Mouse (Mus musculus): ENCODE results near the gene Hgfac.

Hgfac gene

GRCm38 (mm10) chr5:35041268-35041829 is at the start of gene Hgfac:
Hgfac (plus strand) TSS chr5:35041509.
- TF ChIP-seq GATA4 (IDR thresholded peaks at IDR 0.05; ENCODE audit: insufficient replicate concordance, low read length), result peak; percentile 53; the same call in 1 of the 2 replicates

GRCm38 (mm10) chr5:34998754-34999153 is 42.6 kb upstream of the Hgfac start:
- TF ChIP-seq GATA4 (IDR thresholded peaks at IDR 0.05; ENCODE audit: insufficient replicate concordance, low read length), result no peak

GRCm38 (mm10) chr5:34999281-34999680 is 42.0 kb upstream of the Hgfac start:
- no peak for TF ChIP-seq GATA4 (IDR thresholded peaks at IDR 0.05; ENCODE audit: insufficient replicate concordance, low read length)

- no peak for TF ChIP-seq GATA4 (IDR thresholded peaks at IDR 0.05; ENCODE audit: insufficient replicate concordance, low read length)
Measured at GRCm38 (mm10) chr5:35000323-35000722, 41.0 kb upstream of the Hgfac start.

- TF ChIP-seq GATA4 (IDR thresholded peaks at IDR 0.05; ENCODE audit: insufficient replicate concordance, low read length), result no peak
Measured at GRCm38 (mm10) chr5:35001144-35001543, 40.2 kb upstream of the Hgfac start.

- no peak for TF ChIP-seq GATA4 (IDR thresholded peaks at IDR 0.05; ENCODE audit: insufficient replicate concordance, low read length)
Measured at GRCm38 (mm10) chr5:35003611-35004162, 37.6 kb upstream of the Hgfac start.

- TF ChIP-seq GATA4 (IDR thresholded peaks at IDR 0.05; ENCODE audit: insufficient replicate concordance, low read length), result no peak
Measured at GRCm38 (mm10) chr5:35004769-35005168, 36.5 kb upstream of the Hgfac start.

GRCm38 (mm10) chr5:35005659-35006058 is 35.6 kb upstream of the Hgfac start:
- TF ChIP-seq GATA4 (IDR thresholded peaks at IDR 0.05; ENCODE audit: insufficient replicate concordance, low read length), result no peak

- TF ChIP-seq GATA4 (IDR thresholded peaks at IDR 0.05; ENCODE audit: insufficient replicate concordance, low read length), result no peak
Measured at GRCm38 (mm10) chr5:35006599-35006998, 34.7 kb upstream of the Hgfac start.

GRCm38 (mm10) chr5:35009163-35009562 is 32.1 kb upstream of the Hgfac start:
- TF ChIP-seq GATA4 (IDR thresholded peaks at IDR 0.05; ENCODE audit: insufficient replicate concordance, low read length), result no peak

- TF ChIP-seq GATA4 (IDR thresholded peaks at IDR 0.05; ENCODE audit: insufficient replicate concordance, low read length), result no peak
Measured at GRCm38 (mm10) chr5:35010656-35011055, 30.7 kb upstream of the Hgfac start.

- no peak for TF ChIP-seq GATA4 (IDR thresholded peaks at IDR 0.05; ENCODE audit: insufficient replicate concordance, low read length)
Measured at GRCm38 (mm10) chr5:35011156-35011923, 30.0 kb upstream of the Hgfac start.

GRCm38 (mm10) chr5:35014036-35014435 is 27.3 kb upstream of the Hgfac start:
- TF ChIP-seq GATA4 (IDR thresholded peaks at IDR 0.05; ENCODE audit: insufficient replicate concordance, low read length), result no peak

- no peak for TF ChIP-seq GATA4 (IDR thresholded peaks at IDR 0.05; ENCODE audit: insufficient replicate concordance, low read length)
Measured at GRCm38 (mm10) chr5:35019673-35020300, 21.5 kb upstream of the Hgfac start.

GRCm38 (mm10) chr5:35020410-35021241 is 20.7 kb upstream of the Hgfac start:
- no peak for TF ChIP-seq GATA4 (IDR thresholded peaks at IDR 0.05; ENCODE audit: insufficient replicate concordance, low read length)

Data from liver, adult (tissue).